Mouse (Mus musculus) heart, adult 8-10 months (tissue): ENCODE results near the gene Fgf11. TPM values are rescaled to one million over a fixed set of nuclear protein-coding genes. Genes with fewer than 3 reads are reported as not detected.

Experiments used
- DNase-seq: peaks from one replicate; pipeline ENCODE4 v3.0.0; 2022; ENCODE audit warnings: low spot score
- total RNA-seq, 4 experiments: library from RNA; stranded (reverse); gene quantifications; 2 replicates each; pipeline ENCODE4 v1.2.4; 2022

Fgf11 gene
- 1 to 10 TPM; 2.1 to 3.3 (median 2.6) TPM for total RNA-seq

DNA sequence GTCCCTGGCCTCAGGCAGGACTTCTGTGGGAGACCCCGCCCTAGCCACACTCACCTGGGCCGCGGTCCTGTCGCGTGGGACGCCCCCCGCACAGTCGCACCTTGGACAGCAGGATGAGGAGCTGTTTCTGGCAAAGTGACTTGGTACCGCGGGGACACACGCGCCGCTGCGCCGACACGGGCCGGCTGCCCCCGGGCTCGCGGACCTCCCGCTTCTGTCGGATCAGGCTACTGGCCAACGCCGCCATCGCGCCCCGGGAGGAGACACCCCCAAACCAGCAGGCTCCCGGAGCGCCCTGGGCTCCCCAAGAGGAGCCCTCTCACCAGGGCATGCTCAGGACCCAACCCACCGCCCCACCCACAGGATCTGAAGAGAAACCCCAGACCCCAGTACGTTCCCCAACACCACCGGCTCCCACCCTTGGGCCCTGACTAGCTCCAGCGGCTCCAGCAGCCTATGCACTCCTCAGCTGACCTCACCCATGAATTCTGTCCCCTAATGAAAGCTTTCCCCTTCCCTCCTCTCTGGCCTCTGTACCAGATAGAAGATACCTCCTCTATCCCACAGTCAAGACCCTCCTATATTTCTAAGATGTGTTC, at the start of gene Fgf11:
Gene Fgf11 (minus strand): TSS at position 479 of the 599 bp plus-strand sequence.
- DNase-seq = no peak

DNA sequence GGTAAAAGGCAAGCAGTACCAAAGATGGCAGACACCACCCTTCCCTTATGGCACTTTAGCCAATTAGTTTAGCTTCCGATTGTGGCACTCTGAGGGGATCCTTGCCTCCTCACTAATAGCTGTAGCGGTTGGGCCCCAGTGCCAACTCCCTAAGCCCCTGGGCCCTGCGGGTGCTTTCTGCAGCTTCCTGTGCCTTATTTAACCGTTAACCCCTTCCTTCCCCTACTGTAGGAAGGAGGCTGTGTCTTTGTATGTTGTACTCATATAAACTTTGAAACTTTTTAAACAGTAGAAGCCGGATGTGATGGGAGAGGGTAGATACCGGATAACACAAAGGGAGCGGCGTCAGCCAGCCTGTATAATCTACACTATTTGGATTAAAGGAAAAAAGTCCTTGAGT, 49.1 kb upstream of the Fgf11 start:
- DNase-seq = no peak

DNA sequence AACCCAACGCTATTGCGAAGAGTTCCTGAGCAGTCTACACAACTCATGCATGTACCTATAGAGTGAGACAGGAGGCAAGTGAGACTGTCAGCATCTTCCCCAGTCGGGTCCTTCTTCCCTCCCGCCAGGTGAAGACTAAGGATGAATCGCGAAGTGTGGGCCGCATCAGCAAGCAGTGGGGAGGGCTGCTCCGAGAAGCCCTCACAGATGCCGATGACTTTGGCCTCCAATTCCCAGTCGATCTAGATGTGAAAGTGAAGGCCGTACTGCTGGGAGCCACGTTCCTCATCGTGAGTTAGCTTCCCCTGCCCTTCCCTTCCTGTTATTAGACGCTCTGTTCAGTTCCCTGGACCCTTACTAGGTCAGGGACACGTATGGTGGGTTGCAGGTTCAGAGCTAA, 48.2 kb upstream of the Fgf11 start:
- DNase-seq = no peak

DNA sequence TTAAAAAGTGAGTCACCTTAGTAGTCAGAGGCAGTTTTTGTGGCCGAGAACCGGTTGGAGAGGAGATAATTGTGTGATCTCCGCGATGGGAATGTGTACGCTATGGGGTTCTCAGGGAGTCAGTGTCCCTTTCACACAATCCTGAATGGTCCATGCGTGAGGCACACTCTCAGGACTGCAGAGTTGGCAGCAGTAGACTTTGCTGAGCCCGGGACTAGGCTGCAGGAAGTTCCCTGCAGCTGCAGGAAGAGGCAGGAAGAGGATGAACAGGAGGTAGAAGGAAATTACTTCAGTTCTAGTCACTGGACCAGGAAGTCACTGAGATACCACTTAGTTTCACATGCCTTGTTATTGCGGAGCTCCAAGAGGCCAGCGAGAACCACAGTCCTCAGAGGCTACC, 47.5 kb upstream of the Fgf11 start:
- peak; percentile 50 for DNase-seq

DNA sequence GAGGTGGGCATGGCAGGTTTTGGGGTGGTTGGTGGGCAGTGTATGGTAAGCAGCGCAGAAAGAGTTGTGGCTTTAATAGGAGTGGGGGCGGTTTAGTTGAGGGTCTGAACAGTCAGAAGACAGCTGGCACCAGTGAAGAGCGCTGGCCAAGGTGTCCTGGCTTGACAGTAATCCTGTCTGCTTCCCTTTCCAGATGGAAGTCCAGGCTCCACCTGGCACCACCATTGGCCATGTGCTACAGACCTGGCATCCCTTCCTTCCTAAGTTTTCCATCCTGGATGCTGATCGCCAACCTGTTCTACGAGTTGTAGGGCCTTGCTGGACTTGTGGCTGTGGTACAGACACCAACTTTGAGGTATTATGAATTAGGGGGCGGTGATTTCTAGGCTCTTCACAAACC, 46.4 kb upstream of the Fgf11 start:
- no peak for DNase-seq

DNA sequence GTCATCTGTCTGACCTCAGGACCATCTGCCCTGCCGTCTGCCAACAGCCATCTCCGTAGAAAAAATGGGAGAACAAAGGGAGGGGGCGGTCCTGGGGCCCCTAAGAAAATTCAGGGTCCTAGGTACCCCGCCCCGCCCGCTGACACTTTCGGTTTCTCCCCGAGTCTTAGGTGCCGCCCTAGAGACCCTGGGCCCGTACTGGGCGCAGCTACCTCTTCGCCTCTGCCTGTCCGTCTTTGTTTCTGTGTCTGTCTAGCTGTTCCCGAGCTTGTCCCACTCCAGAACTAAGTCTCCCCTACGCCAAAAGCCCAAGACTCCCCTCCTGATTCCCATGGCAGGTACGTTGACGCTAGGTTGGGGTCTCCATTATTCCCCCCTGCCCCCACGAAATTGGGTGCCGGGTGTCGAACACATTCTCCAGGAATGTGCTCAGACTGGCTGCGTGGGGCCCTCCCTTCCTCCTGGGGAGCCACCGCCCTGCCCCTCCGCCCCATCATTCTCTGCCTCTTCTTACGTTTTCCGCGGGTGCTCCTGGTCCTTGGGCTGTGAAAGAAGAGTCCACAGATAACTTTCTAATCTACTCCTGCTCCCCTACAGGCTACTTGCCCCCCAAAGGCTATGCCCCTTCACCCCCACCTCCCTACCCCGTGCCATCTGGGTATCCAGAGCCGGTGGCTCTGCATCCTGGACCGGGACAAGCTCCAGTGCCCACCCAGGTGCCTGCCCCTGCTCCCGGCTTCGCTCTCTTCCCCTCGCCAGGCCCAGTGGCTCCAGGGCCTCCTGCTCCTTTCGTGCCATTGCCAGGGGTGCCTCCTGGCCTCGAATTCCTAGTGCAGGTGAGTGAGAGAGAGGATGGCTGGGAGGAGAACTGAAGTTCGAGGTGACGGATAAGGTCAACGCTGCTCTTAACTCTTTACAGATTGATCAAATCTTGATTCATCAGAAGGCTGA, 45.4 kb upstream of the Fgf11 start:
- DNase-seq = peak; percentile 32

DNA sequence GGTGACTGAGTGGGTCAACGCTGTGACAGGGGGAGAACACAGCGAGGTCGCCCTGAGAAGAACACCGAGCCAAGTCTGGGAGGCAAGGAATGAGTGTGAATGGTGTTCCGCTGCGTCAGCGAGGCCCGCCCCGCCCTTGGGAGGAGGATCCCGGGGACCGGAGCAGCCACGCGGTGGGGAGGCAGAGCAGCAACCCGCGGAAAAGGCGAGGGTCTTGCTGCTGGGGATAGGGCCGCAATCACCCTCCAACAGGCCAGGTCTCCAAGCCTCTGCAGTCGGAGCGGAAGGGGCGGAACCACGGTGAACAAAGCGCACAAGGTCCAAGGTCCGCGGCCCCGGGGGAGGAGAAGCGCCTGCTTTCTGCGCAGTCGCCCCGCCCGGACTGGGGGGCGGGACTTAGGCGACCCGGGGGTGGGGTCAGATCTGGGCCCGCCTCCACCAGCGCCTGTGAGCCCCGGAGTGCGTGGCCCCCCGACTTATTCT, 44.6 kb upstream of the Fgf11 start, which contains the start of gene Plscr3:
Gene Plscr3 (plus strand): TSS at position 179 of the 483 bp plus-strand sequence.
- peak; percentile 91 for DNase-seq

DNA sequence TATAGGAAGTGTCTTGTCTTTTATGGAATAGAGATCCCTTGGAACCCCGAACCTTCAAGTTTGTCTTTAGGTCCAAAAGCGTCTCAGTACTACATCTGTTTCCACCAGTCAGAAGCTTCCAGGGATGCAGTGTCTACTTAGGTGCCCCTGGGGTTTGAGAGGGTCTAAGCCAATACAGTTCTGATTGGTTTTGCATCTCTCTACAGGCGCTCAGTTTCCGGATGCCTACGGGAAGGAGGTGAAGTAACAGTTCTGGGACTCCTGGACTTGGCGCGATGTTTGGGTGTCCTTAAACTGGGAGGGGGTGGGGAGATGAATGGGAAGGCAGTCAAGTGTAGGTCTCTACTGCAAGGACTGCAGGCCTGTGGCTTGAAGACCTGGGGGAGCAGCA, 37.1 kb upstream of the Fgf11 start:
- DNase-seq = no peak

DNA sequence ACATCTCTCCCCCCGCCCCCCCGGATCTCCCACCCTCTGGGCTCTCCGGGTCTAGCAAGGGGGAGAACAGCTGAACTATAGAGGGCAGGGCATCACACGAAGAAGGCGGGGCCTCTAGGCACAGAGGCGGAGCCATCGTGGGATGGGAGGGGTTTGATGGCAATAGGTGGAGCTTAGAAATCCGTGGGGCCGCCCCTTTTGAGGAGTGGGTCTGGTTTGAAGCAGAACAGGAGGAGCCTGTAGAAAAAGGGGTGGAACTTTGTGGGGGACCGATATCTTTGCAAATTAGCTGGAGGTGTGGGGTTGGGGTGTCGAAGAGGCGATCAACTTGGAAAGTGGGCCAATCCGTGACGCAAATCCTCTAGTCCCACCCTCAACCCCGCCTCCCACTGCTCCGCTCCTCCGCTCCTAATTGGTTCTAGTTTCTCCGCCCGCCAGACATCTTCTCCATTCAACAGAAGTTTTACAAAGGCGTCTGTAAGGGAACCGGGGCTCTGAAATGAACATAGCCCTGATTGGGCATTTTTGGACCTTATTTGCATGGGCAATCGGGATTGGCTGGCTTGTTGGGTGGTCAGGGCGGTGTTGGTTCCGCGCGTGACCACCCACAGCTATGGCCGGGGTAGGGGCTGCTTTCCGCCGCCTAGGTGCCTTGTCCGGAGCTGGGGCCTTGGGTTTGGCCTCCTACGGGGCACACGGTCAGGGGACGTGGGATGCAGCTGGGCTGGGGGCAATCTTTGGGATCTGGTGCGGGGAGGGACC, 36.5 kb upstream of the Fgf11 start, which contains the start of gene Tmem256:
Gene Tmem256 (plus strand): TSS at position 563 of the 762 bp plus-strand sequence.
- peak; percentile 98 for DNase-seq

DNA sequence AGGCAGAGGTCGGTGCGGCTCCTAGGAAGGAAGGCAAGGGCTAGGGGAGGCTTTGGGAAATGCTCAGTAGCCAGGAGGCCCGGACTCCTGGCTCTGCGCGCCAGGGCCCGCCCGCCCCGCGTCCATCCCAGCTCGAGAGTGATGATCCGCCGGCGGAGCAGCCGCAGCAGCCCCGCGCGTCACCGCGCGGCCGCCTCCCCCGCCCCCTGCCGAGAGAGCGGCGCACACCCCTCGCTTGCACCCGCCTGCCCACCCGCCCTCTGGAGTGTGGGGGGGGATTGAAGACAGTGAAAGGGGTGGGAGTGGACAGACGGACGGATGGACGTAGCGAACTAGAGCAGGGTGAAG, 35.9 kb upstream of the Fgf11 start, which contains the start of gene Nlgn2:
Gene Nlgn2 (minus strand): TSS at position 181 of the 348 bp plus-strand sequence.
- no peak for DNase-seq

DNA sequence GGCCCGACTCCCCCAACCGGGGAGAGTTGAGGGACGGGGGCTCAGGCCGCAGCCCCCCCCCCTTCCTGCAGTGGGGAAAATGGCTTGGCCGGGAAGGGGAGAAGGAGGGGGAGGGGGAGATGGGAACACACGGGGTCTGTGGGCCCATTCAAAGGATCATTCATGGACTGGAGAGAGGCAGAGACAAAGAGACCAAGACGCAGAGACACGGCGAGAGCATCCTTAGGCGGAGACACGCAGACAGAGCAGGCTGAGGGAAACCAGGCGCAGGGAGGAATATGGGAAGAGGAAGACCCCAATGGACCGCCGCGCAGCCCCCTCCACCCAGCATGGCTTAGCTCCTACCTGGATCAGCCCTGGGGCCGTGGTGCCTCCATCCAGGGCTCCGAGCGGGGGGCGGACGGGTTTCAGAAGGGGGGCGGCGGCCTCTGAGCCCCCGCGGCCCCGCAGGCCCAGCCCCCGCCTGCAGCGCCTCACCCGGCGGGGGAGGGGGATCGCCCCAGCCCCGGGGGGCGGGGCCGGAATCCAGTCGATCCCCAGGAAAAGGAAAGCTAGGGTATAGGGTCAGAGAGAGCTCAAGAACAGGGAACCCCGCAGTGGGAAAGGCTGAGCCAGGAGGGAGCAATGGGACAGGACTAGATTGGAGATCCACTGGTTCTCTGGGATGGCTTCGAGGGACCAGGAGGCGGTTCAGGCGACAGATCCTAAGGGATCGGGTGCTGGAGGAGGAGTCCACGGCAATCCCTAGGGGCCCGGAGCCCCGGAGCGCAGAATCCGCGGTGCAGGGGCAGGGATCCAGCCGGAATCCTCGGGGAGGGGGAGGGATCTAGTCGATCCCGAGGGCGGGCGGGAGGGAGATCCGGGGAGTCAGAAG, 35.3 kb upstream of the Fgf11 start:
- DNase-seq = peak; percentile 44

DNA sequence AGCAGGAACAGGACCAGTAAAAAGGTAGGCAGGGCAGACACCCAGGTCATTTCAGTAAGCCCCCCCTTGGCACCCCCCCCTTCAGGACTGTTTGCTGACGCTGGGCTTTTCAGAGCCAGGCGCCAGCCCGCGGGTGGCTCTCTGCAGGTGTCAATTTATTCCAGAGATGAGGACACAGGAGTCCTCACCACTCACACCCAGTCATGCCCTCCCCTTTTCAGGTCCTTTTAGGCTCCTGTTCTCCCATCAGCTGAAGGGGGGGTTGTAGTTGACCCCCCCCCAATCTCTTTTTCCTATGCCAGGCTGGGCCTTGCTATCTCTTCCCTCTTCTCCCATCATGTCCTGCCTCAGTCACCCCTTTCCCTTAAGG, 34.3 kb upstream of the Fgf11 start:
- no peak for DNase-seq

DNA sequence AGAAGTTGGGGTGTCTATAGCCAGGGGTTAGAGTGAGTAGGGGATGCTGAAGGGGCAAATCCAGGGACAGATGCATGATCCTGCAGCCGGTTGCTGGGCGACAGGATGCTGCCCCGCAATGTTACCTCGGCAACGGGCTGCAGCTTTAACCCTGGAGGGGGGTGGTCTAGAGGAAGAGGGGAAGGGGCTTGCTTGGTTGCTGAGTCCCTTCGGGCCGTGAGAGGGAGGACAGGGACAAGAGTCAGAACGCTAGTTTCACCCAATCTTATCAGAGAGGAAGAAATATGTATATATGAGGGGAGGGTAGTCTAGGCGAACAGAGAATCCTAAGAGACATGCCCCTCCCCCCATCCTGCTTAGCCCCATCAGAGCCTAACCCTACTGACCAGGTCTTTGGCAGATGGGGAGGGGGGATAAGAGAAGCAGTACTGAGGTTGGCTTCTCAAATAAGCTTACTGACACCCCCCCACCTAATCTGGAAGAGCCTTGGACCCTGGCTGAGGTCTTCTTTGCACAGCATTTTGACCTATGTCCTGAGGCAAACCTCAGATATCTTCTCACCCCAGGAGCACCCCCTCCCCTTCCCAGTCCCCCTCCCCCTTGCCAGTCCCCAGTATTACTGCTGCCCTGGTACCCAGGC, 33.8 kb upstream of the Fgf11 start:
- no peak for DNase-seq

DNA sequence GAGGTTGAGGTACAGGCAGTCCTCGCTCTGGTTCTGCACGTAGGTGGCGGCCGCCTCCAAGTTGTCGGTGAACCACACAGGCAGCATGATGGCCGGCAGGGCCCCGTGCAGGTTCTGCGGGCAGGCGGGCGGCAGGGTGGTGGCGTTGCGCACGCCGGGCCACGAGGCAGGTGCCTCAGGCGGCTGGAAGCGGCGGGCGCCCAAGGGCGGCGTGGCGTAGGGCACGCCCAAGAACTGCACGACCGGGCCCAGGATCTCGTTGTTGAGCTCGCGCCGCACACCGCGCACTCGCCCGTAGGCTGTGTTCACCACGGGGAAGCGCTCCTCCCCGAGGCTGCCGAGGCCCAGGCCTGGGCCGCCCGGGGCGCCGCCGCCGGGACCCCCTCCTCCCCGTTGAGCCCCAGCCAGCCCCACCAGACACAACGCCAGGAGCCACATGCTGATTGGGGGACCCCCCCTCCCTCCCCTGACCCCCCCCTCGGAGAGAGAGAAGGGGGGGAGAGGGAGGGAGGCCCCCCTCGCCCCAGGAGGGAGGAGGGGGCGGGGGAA, 32.4 kb upstream of the Fgf11 start:
- no peak for DNase-seq

DNA sequence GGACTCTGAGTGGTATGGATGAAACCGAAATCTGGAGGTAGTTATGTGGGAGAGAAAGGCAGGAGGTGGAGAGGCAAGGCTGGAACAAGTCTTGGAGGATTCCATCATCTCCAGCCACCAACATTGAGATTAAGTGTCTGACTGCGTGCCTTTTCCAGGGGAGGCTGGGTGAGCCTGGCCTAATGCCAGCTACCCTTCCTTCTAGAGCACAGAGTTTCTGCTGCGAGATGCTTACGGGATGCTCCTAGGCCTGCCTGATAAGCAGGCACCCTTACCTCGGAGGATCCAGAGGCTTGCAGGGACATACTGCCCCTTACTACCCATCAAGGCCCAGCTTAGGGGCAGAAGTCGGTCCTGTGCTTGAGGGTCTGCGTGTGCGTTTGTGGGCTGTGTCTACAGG, 31.9 kb upstream of the Fgf11 start:
- no peak for DNase-seq

DNA sequence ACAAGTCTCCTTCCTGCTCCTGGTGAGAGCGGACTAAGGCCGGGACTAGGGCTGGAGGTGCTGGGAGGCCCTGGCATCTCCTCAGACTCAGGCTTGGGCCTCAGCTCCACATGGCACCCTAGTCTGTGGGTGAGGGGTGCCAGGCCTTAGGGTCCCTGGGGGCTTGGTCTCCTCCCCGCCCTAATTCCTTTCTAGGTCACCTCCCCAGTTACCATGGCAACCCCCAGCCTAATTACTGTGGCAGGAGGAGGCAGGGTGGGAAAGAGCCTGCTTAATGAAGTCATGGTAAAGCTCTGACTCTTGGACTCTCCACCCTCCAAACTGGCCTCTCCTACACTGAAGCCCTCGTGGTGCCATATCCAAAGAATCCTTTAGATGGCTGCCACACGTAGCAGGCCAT, 27.2 kb upstream of the Fgf11 start:
- no peak for DNase-seq

DNA sequence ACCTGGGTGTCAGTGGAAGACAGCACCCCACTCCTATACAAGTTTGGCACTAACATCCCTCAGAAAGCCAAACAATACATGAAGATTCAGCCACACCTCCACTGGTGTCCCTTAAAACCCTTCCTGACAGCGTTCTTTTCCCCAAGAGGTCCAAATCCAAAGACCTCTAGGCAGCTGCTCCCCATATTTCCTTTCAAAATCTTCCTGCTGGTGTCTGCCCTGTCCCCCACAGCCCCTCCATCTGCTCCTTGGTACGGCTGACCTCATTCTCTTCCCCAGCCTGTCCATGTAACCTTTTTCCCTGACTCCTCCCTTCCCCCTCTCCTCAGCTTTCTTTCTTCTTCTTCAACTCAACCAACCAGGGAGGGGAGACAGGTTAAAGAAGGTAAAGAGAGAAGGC, 21.8 kb upstream of the Fgf11 start:
- DNase-seq = no peak

DNA sequence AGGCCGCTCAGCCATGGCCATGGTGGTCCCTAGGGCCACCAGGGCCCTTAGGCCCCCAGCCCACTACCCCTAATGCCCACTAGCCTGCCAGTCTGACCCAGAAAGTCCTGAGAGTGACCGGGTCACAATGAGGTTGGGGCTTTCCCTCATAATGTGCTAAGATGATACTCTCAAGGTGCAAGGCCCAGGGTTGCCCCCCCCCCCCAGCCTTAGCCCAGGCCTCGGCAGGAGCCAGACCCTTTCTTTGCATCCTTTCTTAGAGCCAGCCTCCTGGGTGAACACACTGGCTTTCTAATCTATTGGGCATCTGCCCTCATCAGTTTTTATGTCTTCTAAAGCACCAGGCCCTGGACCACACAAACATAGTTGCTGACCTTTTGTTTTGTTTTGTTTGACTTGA, 20.4 kb upstream of the Fgf11 start, which contains the start of gene Spem1:
Gene Spem1 (minus strand): TSS at position 101 of the 400 bp plus-strand sequence.
- DNase-seq = no peak

DNA sequence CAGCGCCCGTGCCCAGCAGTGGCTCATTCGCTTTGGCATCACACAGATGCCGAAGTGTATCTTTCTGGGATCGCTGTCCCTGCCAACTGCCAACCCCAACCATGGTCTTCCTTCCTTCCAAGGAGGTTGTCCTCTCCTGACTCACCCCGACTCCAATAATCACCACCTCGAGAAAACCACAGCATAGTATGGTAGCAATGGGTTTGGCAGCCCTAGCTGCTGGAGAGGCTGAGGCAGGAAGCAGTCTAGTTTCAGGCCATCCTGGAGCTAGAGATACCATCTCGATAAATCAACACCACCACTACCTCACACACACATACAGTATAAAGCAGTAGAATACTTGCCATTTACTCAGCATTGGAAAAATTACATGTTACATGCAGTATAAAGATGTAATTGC, 17.2 kb upstream of the Fgf11 start:
- no peak for DNase-seq

DNA sequence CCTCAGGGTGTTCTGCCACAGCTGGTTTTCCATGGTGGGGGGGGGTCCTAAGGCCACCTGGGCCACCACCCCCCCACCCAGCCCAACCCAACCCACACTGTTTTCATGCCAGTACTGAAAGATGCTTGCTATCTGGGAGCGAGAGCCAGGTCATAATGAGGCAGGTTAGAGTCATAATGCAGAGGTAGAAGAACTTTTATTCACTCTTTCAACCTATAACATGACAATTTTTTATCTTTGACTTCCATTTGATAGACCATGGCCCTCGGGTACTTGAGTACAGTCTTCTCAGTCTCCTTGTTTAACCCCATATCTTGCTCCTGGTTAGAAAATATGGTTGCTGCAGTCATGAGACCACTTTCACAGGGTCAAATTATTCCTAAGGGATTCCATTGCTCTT, 16.7 kb upstream of the Fgf11 start, which contains the start of gene Spem2:
Gene Spem2 (minus strand): TSS at position 101 of the 400 bp plus-strand sequence.
- DNase-seq = no peak
